Mouse (Mus musculus) gonadal fat pad, adult 2 months (tissue): ENCODE results near the gene Cybc1. TPM values are rescaled to one million over a fixed set of nuclear protein-coding genes. Genes with fewer than 3 reads are reported as not detected.

Experiments
- DNase-seq: peaks from one replicate; pipeline ENCODE4 v3.0.0-alpha.2; 2012; ENCODE audit warnings: low read depth
- polyA plus RNA-seq: library from polyadenylated mRNA; depleted of rRNA; stranded (reverse); fragments of >200 nt; gene quantifications from 2 replicates; pipeline ENCODE4 v1.2.3, GENCODE M21; 2012; rRNA removed

The Cybc1 gene
- polyA plus RNA-seq, 1 experiment = 40.6 TPM

- DNase-seq = no peak
Measured at GRCm38 (mm10) chr11:121216831-121217230, 12.3 kb downstream of the Cybc1 start.

- DNase-seq = peak; percentile 86
Measured at GRCm38 (mm10) chr11:121204161-121205006, 24.7 kb downstream of the Cybc1 start, which contains the start of the genes Hexdc and Ogfod3. Hexdc (plus strand) TSS chr11:121204433. Ogfod3 (minus strand) TSS chr11:121204711.

GRCm38 (mm10) chr11:121203859-121204160, 25.3 kb downstream of the Cybc1 start:
- DNase-seq = no peak

- no peak for DNase-seq
Measured at GRCm38 (mm10) chr11:121201436-121202198, 27.5 kb downstream of the Cybc1 start.

- DNase-seq = no peak
Measured at GRCm38 (mm10) chr11:121200781-121201180, 28.3 kb downstream of the Cybc1 start.

GRCm38 (mm10) chr11:121199851-121200250, 29.3 kb downstream of the Cybc1 start:
- no peak for DNase-seq

- no peak for DNase-seq
Measured at GRCm38 (mm10) chr11:121198622-121199021, 30.5 kb downstream of the Cybc1 start.

- DNase-seq = no peak
Measured at GRCm38 (mm10) chr11:121193415-121193814, 35.7 kb downstream of the Cybc1 start.

- DNase-seq = no peak
Measured at GRCm38 (mm10) chr11:121192742-121193141, 36.4 kb downstream of the Cybc1 start.

- DNase-seq = no peak
Measured at GRCm38 (mm10) chr11:121189681-121190080, 39.4 kb downstream of the Cybc1 start.

GRCm38 (mm10) chr11:121176285-121177270, 52.5 kb downstream of the Cybc1 start:
- DNase-seq = no peak

GRCm38 (mm10) chr11:121174234-121174633, 54.9 kb downstream of the Cybc1 start:
- no peak for DNase-seq

- DNase-seq = no peak
Measured at GRCm38 (mm10) chr11:121173203-121173602, 55.9 kb downstream of the Cybc1 start.

Other genes starting within 250 kb of the Cybc1 start
- 85.3 and 94.0 TPM in 2 replicates for gene Csnk1d, start 238.0 kb downstream of the Cybc1 start, polyA plus RNA-seq
- 0.85 and 1.3 TPM in 2 replicates for gene Cd7, start 189.9 kb downstream of the Cybc1 start, polyA plus RNA-seq
- 2.6 and 4.5 TPM in 2 replicates for gene Sectm1b, start 165.8 kb downstream of the Cybc1 start, polyA plus RNA-seq
- gene Sectm1a, start 148.1 kb downstream of the Cybc1 start, polyA plus RNA-seq = 4.4 and 5.8 TPM in 2 replicates
- 0.12 and 0.13 TPM in 2 replicates for gene Tex19.2, start 110.6 kb downstream of the Cybc1 start, polyA plus RNA-seq
- gene Tex19.1, start 83.2 kb downstream of the Cybc1 start, polyA plus RNA-seq = 0.05 and 0.06 TPM in 2 replicates
- gene Uts2r, start 69.1 kb downstream of the Cybc1 start, polyA plus RNA-seq = 0.14 TPM in 1 of 2 replicates, not detected in the other
- 22.8 and 36.9 TPM in 2 replicates for gene Hexdc, start 24.9 kb downstream of the Cybc1 start, polyA plus RNA-seq
- 28.8 and 34.4 TPM in 2 replicates for gene Ogfod3, start 24.6 kb downstream of the Cybc1 start, polyA plus RNA-seq
- gene Narf, start 7.9 kb upstream of the Cybc1 start, polyA plus RNA-seq = 30.3 and 48.1 TPM in 2 replicates
- 41.4 and 43.9 TPM in 2 replicates for gene Foxk2, start 30.7 kb upstream of the Cybc1 start, polyA plus RNA-seq
- gene Wdr45b, start 125.1 kb upstream of the Cybc1 start, polyA plus RNA-seq = 51.3 and 66.2 TPM in 2 replicates
- 9.2 and 9.4 TPM in 2 replicates for gene Rab40b, start 158.9 kb upstream of the Cybc1 start, polyA plus RNA-seq
- 9.8 and 13.6 TPM in 2 replicates for gene Fn3krp, start 192.1 kb upstream of the Cybc1 start, polyA plus RNA-seq
- gene Fn3k, start 205.6 kb upstream of the Cybc1 start, polyA plus RNA-seq = 1.9 and 2.4 TPM in 2 replicates
- 68.5 and 99.9 TPM in 2 replicates for gene Tbcd, start 222.6 kb upstream of the Cybc1 start, polyA plus RNA-seq